Mouse (Mus musculus): ENCODE measurements around the gene Rs1. TPM values are rescaled to one million over a fixed set of nuclear protein-coding genes. Genes with fewer than 3 reads are reported as not detected.
"Not testable (repeated sequence)": the region's sequence is repeated elsewhere in the genome, so short reads cannot be mapped to it uniquely, and the experiment has no call there.

The Rs1 gene
- 0.05 and 0.06 TPM in 2 replicates for polyA plus RNA-seq (2016; fragmentation: Nextera tagmentation; extraction: Ambion mirVana)

- H3K27ac ChIP-seq (replicated peaks), result no peak within 1 kb of the TSS
- 86% methylated on average over 2 of the region's 2 CpGs for WGBS
Measured at GRCm38 (mm10) chrX:160767713-160768112, at the start of gene Rs1. Gene Rs1 (plus strand): TSS chrX:160768013.

GRCm38 (mm10) chrX:160735650-160736049, 32.2 kb upstream of the Rs1 start, which contains the start of gene Ppef1:
Gene Ppef1 (minus strand): TSS chrX:160735765.
- WGBS, result 76% methylated on average over 5 of the region's 5 CpGs
- peaks cover 80% of the 10 kb centered on the region for H3K27me3 ChIP-seq (ENCODE audit: low read depth, poor library complexity, severe bottlenecking)

More at GRCm38 (mm10) chrX:160767713-160768112, at the start of gene Rs1:
- peaks cover 3% of the 10 kb centered on the region; the same call in 1 of the 2 replicates for H3K4me1 ChIP-seq
- H3K27me3 ChIP-seq (ENCODE audit: low read depth, poor library complexity, severe bottlenecking), result peaks cover 94% of the 10 kb centered on the region
- H3K36me3 ChIP-seq, result no peaks in the 10 kb centered on the region
- H3K4me3 ChIP-seq, result no peak within 1 kb of the TSS
- no peaks in the 10 kb centered on the region for H3K9me3 ChIP-seq (replicated peaks)
- DNase-seq (ENCODE audit: low spot score), result no peak

GRCm38 (mm10) chrX:160745399-160745798, 22.4 kb upstream of the Rs1 start:
- Histone ChIP-seq H3K9me3 (replicated peaks) (no peaks in the 10 kb centered on the region; the same call in 1 of the 2 replicates), H3K4me3 (no peak overlapping the region), H3K36me3 (no peaks in the 10 kb centered on the region), H3K27ac (replicated peaks) (no peak overlapping the region), H3K27me3 (ENCODE audit: low read depth, poor library complexity, severe bottlenecking) (peaks cover 67% of the 10 kb centered on the region), H3K4me1 (no peaks in the 10 kb centered on the region)
- DNase-seq (ENCODE audit: low spot score), result no peak
- WGBS, result 96% methylated on average over 1 of the region's 1 CpGs

More at GRCm38 (mm10) chrX:160735650-160736049, 32.2 kb upstream of the Rs1 start, which contains the start of gene Ppef1:
- no peak within 1 kb of the TSS for H3K27ac ChIP-seq (replicated peaks)
- H3K4me3 ChIP-seq, result no peak within 1 kb of the TSS
- no peaks in the 10 kb centered on the region for H3K9me3 ChIP-seq (replicated peaks)
- no peaks in the 10 kb centered on the region for H3K4me1 ChIP-seq
- no peak for DNase-seq (ENCODE audit: low spot score)
- no peaks in the 10 kb centered on the region for H3K36me3 ChIP-seq

- H3K27me3 ChIP-seq (ENCODE audit: low read depth, poor library complexity, severe bottlenecking), result peaks cover 74% of the 10 kb centered on the region
Measured at GRCm38 (mm10) chrX:160748653-160749052, 19.2 kb upstream of the Rs1 start.

GRCm38 (mm10) chrX:160750808-160751207, 17.0 kb upstream of the Rs1 start:
- Histone ChIP-seq H3K9me3 (replicated peaks) (no peaks in the 10 kb centered on the region), H3K27me3 (ENCODE audit: low read depth, poor library complexity, severe bottlenecking) (peaks cover 77% of the 10 kb centered on the region), H3K4me3 (no peak overlapping the region), H3K4me1 (no peaks in the 10 kb centered on the region), H3K36me3 (no peaks in the 10 kb centered on the region), H3K27ac (replicated peaks) (no peak overlapping the region)
- WGBS, result 96% methylated on average over 8 of the region's 8 CpGs
- DNase-seq (ENCODE audit: low spot score), result no peak

More at GRCm38 (mm10) chrX:160748653-160749052, 19.2 kb upstream of the Rs1 start:
- DNase-seq (ENCODE audit: low spot score), result no peak
- no peak overlapping the region for H3K27ac ChIP-seq (replicated peaks)
- WGBS, result 81% methylated on average over 1 of the region's 1 CpGs
- no peaks in the 10 kb centered on the region for H3K9me3 ChIP-seq (replicated peaks)
- no peak overlapping the region for H3K4me3 ChIP-seq
- no peaks in the 10 kb centered on the region for H3K36me3 ChIP-seq
- H3K4me1 ChIP-seq, result no peaks in the 10 kb centered on the region

- H3K4me3 ChIP-seq, result peak overlapping the region; percentile 54
- WGBS, result 34% methylated on average over 30 of the region's 30 CpGs
- H3K27me3 ChIP-seq (ENCODE audit: low read depth, poor library complexity, severe bottlenecking), result peaks cover 91% of the 10 kb centered on the region
- peak; percentile 80 for DNase-seq (ENCODE audit: low spot score)
- H3K36me3 ChIP-seq, result no peaks in the 10 kb centered on the region
- no peaks in the 10 kb centered on the region for H3K9me3 ChIP-seq (replicated peaks)
- peaks cover 3% of the 10 kb centered on the region; the same call in 1 of the 2 replicates for H3K4me1 ChIP-seq
- H3K27ac ChIP-seq (replicated peaks), result no peak overlapping the region
Measured at GRCm38 (mm10) chrX:160765389-160766232, 2.2 kb upstream of the Rs1 start.

GRCm38 (mm10) chrX:160766233-160766616, 1.6 kb upstream of the Rs1 start:
- peak overlapping the region; percentile 64; the same call in 1 of the 2 replicates for H3K27ac ChIP-seq (replicated peaks)
- H3K4me3 ChIP-seq, result peak overlapping the region; percentile 54
- peaks cover 3% of the 10 kb centered on the region; the same call in 1 of the 2 replicates for H3K4me1 ChIP-seq
- peaks cover 91% of the 10 kb centered on the region for H3K27me3 ChIP-seq (ENCODE audit: low read depth, poor library complexity, severe bottlenecking)
- H3K9me3 ChIP-seq (replicated peaks), result no peaks in the 10 kb centered on the region
- H3K36me3 ChIP-seq, result no peaks in the 10 kb centered on the region
- DNase-seq (ENCODE audit: low spot score), result no peak
- WGBS, result 35% methylated on average over 15 of the region's 15 CpGs

- H3K4me1 ChIP-seq; H3K4me3 ChIP-seq; H3K36me3 ChIP-seq; H3K27ac ChIP-seq (replicated peaks); H3K9me3 ChIP-seq (replicated peaks); DNase-seq (ENCODE audit: low spot score): not testable (repeated sequence)
- 92% methylated on average over 5 of the region's 5 CpGs for WGBS
- H3K27me3 ChIP-seq (ENCODE audit: low read depth, poor library complexity, severe bottlenecking), result peaks cover 97% of the 10 kb centered on the region
Measured at GRCm38 (mm10) chrX:160769622-160770021, 1.8 kb downstream of the Rs1 start.

- whole genome bisulfite sequencing, result 24% methylated on average over 1 of the region's 1 CpGs
- peaks cover 93% of the 10 kb centered on the region for H3K27me3 ChIP-seq (ENCODE audit: low read depth, poor library complexity, severe bottlenecking)
Measured at GRCm38 (mm10) chrX:160773033-160773432, 5.2 kb downstream of the Rs1 start.

GRCm38 (mm10) chrX:160782276-160782675, 14.5 kb downstream of the Rs1 start:
- Histone ChIP-seq H3K4me1 (no peaks in the 10 kb centered on the region), H3K36me3 (no peaks in the 10 kb centered on the region), H3K27me3 (ENCODE audit: low read depth, poor library complexity, severe bottlenecking) (peaks cover 96% of the 10 kb centered on the region), H3K4me3 (no peak overlapping the region), H3K9me3 (replicated peaks) (no peaks in the 10 kb centered on the region), H3K27ac (replicated peaks) (no peak overlapping the region)
- 82% methylated on average over 5 of the region's 5 CpGs for WGBS
- DNase-seq (ENCODE audit: low spot score), result no peak

More at GRCm38 (mm10) chrX:160773033-160773432, 5.2 kb downstream of the Rs1 start:
- no peak for DNase-seq (ENCODE audit: low spot score)
- H3K9me3 ChIP-seq (replicated peaks), result no peaks in the 10 kb centered on the region
- no peaks in the 10 kb centered on the region for H3K4me1 ChIP-seq
- H3K4me3 ChIP-seq, result no peak overlapping the region
- no peaks in the 10 kb centered on the region for H3K36me3 ChIP-seq
- no peak overlapping the region for H3K27ac ChIP-seq (replicated peaks)

- H3K36me3 ChIP-seq, result no peaks in the 10 kb centered on the region
- no peaks in the 10 kb centered on the region for H3K4me1 ChIP-seq
- peaks cover 97% of the 10 kb centered on the region for H3K27me3 ChIP-seq (ENCODE audit: low read depth, poor library complexity, severe bottlenecking)
- H3K27ac ChIP-seq (replicated peaks), result no peak overlapping the region
- DNase-seq (ENCODE audit: low spot score), result no peak
- H3K9me3 ChIP-seq (replicated peaks), result no peaks in the 10 kb centered on the region
- no peak overlapping the region for H3K4me3 ChIP-seq
- 85% methylated on average over 4 of the region's 4 CpGs for WGBS
Measured at GRCm38 (mm10) chrX:160794920-160795319, 27.1 kb downstream of the Rs1 start.

GRCm38 (mm10) chrX:160804409-160805150, 36.8 kb downstream of the Rs1 start:
- no peak for DNase-seq (ENCODE audit: low spot score)
- Histone ChIP-seq H3K4me3 (no peak overlapping the region), H3K9me3 (replicated peaks) (no peaks in the 10 kb centered on the region), H3K27ac (replicated peaks) (no peak overlapping the region), H3K36me3 (peaks cover 11% of the 10 kb centered on the region; the same call in 1 of the 2 replicates), H3K27me3 (ENCODE audit: low read depth, poor library complexity, severe bottlenecking) (peaks cover 98% of the 10 kb centered on the region), H3K4me1 (no peaks in the 10 kb centered on the region)
- WGBS, result 82% methylated on average over 4 of the region's 4 CpGs

All from midbrain, embryonic 10.5 days (tissue).